In the genomic region with DNA sequence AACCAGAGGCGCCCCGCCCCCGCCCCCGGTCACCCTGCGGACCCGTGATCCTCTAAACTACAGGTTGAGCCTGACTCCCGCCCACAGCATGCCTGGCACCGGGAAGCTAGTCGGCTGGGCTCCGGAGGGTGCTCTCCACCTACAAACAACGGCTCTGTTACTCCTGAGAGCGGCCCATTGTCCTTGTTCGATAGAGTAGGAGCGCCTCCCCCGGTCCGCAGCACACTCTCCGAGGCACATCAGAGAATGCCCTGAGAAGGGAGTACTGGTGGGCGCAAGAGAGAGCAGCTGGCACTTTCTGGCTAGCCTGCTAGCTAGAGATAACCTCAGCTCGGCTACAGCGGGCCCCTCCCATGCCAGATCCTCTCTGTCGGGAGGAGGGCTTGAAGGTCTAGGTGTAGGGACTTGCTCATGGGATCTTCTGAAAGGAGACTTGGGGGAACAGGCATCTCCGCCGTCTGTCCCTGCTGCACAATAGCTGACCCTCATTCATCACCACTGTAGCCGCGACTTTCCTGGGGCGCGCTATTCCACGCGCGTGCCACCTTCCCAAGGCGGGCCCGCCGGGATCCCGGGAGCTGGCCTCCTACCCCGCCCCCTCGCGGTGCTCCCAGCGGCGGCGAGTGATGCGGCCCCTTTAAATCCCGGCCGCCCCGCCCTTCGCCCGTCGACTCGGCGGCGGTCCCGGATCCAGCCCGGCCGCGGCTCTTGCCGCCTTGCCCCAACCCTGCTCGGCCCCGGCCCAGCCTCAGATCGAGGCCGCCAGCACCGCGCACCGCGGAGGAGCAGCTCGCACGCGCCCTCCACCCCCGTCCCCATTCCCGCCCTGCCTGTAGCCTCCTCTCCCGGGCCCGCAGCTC, we compare ENCODE assay signal across 8 mouse cellular contexts. TPM values are rescaled to one million over a fixed set of nuclear protein-coding genes. Genes with fewer than 3 reads are reported as not detected.
A peak's percentile ranks its signal among the peaks of the same experiment; 100 is the strongest.
DNase-seq lines count a peak whose midpoint lies in the region; ATAC-seq and TF ChIP-seq lines count a peak whose summit lies in the region.

No protein-coding gene starts in this region.

- DNase-seq in adipocyte (ENCODE audit: low spot score): peak; percentile 81
- DNase-seq in cerebellum, postnatal 36 days: peak; percentile 89 to 91
- DNase-seq in gastrocnemius, adult 2 months: peak; percentile 96
- peak; percentile 72 to 83 for DNase-seq in left cerebral cortex, postnatal 14 days (ENCODE audit: low spot score in 2 of 2)
- peak; percentile 89 for DNase-seq in right cerebral cortex, postnatal 25 days
- peak; percentile 81 to 85 for DNase-seq in urinary bladder, postnatal 4 days (ENCODE audit: low spot score in 2 of 2)

- intact Hi-C loops in gastrocnemius, adult 2 months (cut with DNase I): no loop called here
- intact Hi-C loops in left cerebral cortex, postnatal 14 days (cut with DNase I): loop anchor here (2.0 kb wide), 1 partner anchor 14 kb away; a partner anchor contains a TSS

- under 1% methylated on average over 64 of the region's 70 CpGs for WGBS in hindbrain, embryonic 16.5 days

- H3K4me1 ChIP-seq in hindbrain, embryonic 16.5 days (ENCODE audit: control insufficient read depth, insufficient read depth, low read depth, low read length): peaks cover 48% of the 10 kb centered on the region

- peak overlapping the region; percentile 93 for H3K4me2 ChIP-seq in hindbrain, embryonic 16.5 days (ENCODE audit: low read length)

- H3K9me3 ChIP-seq in hindbrain, embryonic 16.5 days (ENCODE audit: control insufficient read depth, low read length): no peaks in the 10 kb centered on the region

- H3K27ac ChIP-seq in gastrocnemius, adult 2 months: peak overlapping the region; percentile 89
- peak overlapping the region; percentile 94 for H3K27ac ChIP-seq in hindbrain, embryonic 16.5 days (ENCODE audit: low read depth, low read length)

- peak overlapping the region; percentile 98 for H3K9ac ChIP-seq in hindbrain, embryonic 16.5 days (ENCODE audit: low read depth, low read length)

- peak overlapping the region; percentile 96 for H3K4me3 ChIP-seq in gastrocnemius, adult 2 months
- peak overlapping the region; percentile 91 for H3K4me3 ChIP-seq in hindbrain, embryonic 16.5 days (ENCODE audit: low read length)

- H3K27me3 ChIP-seq in hindbrain, embryonic 16.5 days (replicated peaks; ENCODE audit: control insufficient read depth, insufficient read depth, low read length): no peaks in the 10 kb centered on the region

- peak; percentile 51 for TF ChIP-seq CTCF in gastrocnemius, adult 2 months (IDR thresholded peaks at IDR 0.05)

- H3K36me3 ChIP-seq in hindbrain, embryonic 16.5 days (ENCODE audit: control insufficient read depth, insufficient read depth, low read length): no peaks in the 10 kb centered on the region

- ATAC-seq in hindbrain, embryonic 16.5 days: peak; percentile 80
- ATAC-seq in megakaryocyte progenitor cell, adult 5-6 weeks (replicated peaks; ENCODE audit: poor library complexity): peak; percentile 80

RNA-seq across cellular contexts. Expression of a gene that starts 13.5 kb away (rescaled TPM):
- total RNA-seq in gastrocnemius, adult 2 months (2021): 1 to 10 TPM; 2.1 to 3.2 TPM
- polyA plus RNA-seq in hindbrain, embryonic 16.5 days (2015; fragmentation: Nextera tagmentation; extraction: Ambion mirVana): 2.2 and 3.4 TPM in 2 replicates
- total RNA-seq in left cerebral cortex, postnatal 14 days (2021): 10 to 100 TPM; 11.4 to 11.6 TPM
- 0.74 and 1.1 TPM in 2 replicates for total RNA-seq in megakaryocyte progenitor cell, adult 5-6 weeks (2015)
- 1.4 TPM in 1 of 2 replicates, not detected in the other for total RNA-seq in megakaryocyte progenitor cell, adult 5-6 weeks (2017)

RNA-seq across cellular contexts. Expression of a gene that starts 14.2 kb away (rescaled TPM):
- 10 to 100 TPM; 33.9 to 40.7 TPM for total RNA-seq in gastrocnemius, adult 2 months (2021)
- polyA plus RNA-seq in hindbrain, embryonic 16.5 days (2015; fragmentation: Nextera tagmentation; extraction: Ambion mirVana): 15.6 and 30.9 TPM in 2 replicates
- total RNA-seq in left cerebral cortex, postnatal 14 days (2021): 100 to 1,000 TPM in 1 of 2 experiments, 10 to 100 TPM in 1; 97.3 to 100 TPM
- 17.4 and 18.9 TPM in 2 replicates for total RNA-seq in megakaryocyte progenitor cell, adult 5-6 weeks (2015)
- total RNA-seq in megakaryocyte progenitor cell, adult 5-6 weeks (2017): 10.8 and 16.2 TPM in 2 replicates

RNA-seq across cellular contexts. Expression of a gene that starts 14.3 kb away (rescaled TPM):
- total RNA-seq in gastrocnemius, adult 2 months (2021): 100 to 1,000 TPM; 376 to 655 TPM
- 448 and 480 TPM in 2 replicates for polyA plus RNA-seq in hindbrain, embryonic 16.5 days (2015; fragmentation: Nextera tagmentation; extraction: Ambion mirVana)
- 100 to 1,000 TPM; 394 to 430 TPM for total RNA-seq in left cerebral cortex, postnatal 14 days (2021)
- 42.7 and 49.3 TPM in 2 replicates for total RNA-seq in megakaryocyte progenitor cell, adult 5-6 weeks (2015)
- 207 and 220 TPM in 2 replicates for total RNA-seq in megakaryocyte progenitor cell, adult 5-6 weeks (2017)

RNA-seq across cellular contexts. Expression of a gene that starts 50.7 kb away (rescaled TPM):
- 1 to 10 TPM; 2.4 to 3.1 TPM for total RNA-seq in gastrocnemius, adult 2 months (2021)
- polyA plus RNA-seq in hindbrain, embryonic 16.5 days (2015; fragmentation: Nextera tagmentation; extraction: Ambion mirVana): 33.2 and 39.1 TPM in 2 replicates
- 10 to 100 TPM; 15.1 to 18.1 TPM for total RNA-seq in left cerebral cortex, postnatal 14 days (2021)
- 18.8 and 20.0 TPM in 2 replicates for total RNA-seq in megakaryocyte progenitor cell, adult 5-6 weeks (2015)
- total RNA-seq in megakaryocyte progenitor cell, adult 5-6 weeks (2017): 14.6 and 16.5 TPM in 2 replicates

Comparison
In these comparisons a context has a peak if more than half of its experiments do, and no peak if none do; other contexts are left out.
1. Peak in every context shown above with its lines: DNase-seq, ATAC-seq, H3K4me3 ChIP-seq and H3K27ac ChIP-seq.